Mouse (Mus musculus): ENCODE data around the gene Cd2.
A peak's percentile ranks its signal among the peaks of the same experiment; 100 is the strongest.

Gene Cd2

DNA sequence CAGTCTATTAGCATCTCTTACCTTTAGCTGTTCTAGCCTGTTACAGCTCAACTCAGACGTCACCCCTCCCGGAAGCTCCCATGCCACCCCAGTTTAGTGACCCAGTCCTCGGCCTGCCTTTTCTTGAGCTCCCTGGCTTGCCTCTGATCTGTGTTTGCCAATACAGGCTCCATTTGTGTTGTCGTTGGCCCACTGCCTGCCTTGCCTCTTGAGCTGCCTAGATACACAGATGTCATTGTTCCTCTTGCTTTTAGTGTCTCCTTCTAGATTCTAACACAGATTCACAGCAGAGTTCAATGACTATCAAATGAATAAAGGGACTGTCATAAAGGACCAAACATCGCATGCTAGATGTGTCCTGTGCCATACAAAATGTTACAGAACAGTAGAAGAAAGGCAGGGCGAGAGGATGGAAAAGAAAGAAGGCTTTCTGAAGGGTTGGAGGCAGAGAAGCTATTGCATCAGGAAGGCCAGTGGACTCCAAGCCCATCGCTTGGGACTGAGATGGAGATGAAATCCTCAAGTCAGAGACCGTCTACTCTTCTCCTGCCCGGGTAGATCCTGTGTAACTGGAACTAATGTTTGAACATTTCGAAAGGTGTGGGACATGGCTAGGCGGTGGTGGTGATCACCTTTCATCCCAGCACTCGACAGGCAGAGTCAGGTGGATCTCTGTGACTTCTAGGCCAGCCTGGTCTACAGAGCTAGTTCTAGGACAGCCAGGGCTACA lies 13.5 kb downstream of the Cd2 start:
- peak; percentile 56 for DNase-seq

- DNase-seq, result no peak
These were observed 15.6 kb downstream of the Cd2 start for GRCm38 (mm10) chr3:101272166-101272565.

GRCm38 (mm10) chr3:101270833-101271232 lies 16.9 kb downstream of the Cd2 start:
- no peak for DNase-seq

- no peak for DNase-seq
These were observed 19.4 kb downstream of the Cd2 start for GRCm38 (mm10) chr3:101268361-101268760.

DNA sequence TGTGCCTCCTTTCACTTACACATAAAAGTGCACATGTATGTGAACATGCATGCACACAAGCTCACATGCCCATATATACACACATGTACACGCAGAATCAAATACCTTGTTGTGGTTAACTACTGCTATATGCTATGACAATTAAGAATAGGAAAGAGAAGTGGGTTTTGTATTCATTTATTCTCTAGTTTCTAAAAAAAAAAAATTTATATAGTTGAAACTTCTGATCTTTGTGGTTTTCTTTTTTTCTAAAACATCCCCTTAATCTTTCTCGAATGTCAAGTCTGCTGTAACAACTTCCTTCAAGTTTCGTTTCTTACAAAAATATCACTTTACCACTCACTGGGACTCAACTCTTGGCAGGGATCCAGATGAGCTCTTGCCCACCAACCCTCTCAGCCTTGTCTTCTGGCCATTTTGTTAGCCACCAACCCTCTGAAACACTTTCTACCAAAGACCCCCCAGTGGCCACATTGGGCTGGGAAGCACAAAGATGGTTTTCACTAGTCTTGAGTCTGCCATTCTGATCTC lies 22.1 kb downstream of the Cd2 start:
- no peak for DNase-seq

- DNase-seq, result no peak
These were observed 28.8 kb downstream of the Cd2 start for GRCm38 (mm10) chr3:101258976-101259375.

DNA sequence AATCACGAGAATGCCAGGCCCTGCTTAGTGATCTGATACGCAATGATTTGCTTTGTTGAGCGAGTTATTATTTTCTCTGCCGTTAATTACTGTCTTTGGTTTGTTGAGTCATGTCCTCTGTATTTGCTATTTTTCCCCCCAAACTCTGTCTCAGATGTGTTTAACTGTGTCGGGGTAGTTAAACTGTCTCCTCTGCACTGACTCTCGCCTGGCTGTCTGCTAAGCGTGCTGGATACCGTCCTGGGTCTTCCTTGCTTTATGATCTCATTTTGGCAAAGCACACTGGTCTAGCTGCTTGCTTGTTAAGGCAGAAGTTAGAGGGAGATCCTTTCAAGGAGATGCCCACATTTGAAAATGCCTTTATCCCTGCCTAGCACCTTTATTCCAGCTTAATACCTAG lies 31.6 kb downstream of the Cd2 start:
- peak; percentile 18 for DNase-seq

GRCm38 (mm10) chr3:101252141-101252540 lies 35.6 kb downstream of the Cd2 start:
- DNase-seq, result peak; percentile 56

DNA sequence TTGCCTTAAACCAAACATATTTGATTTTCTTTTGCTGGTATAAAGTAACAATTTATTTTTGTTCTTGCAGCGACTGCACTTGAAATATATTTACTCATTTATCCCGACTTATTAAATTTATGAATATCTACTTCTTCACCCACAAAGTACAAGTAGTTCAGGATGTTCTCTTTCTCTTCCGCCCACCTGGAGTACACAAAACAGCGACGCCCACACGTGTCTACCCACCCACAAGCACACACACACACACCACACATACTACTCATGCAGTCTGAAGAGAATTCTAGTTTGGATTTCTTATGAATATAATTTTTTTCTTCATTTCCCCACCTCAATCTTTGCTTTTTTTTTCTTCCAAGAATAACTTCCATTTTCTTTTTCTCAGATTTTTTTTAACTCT lies 37.9 kb downstream of the Cd2 start:
- no peak for DNase-seq

DNA sequence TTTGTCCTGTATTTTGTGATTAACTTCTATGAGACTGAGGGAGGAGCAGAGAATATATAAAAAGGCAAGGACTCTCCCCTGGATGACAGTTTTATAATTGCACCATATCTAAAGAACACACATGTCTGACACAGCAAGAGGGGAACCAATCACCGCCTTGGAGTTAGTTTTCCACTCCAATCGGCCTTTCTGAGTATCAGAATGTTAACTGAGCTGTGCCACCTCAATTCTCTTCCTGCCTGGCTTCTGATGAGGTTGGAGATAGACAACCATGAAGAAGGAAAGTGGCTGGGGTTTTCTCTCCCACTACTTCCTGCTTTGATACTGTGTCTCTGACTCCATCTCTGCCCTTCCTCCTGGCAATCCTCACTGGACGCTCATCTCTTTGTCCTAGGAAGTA lies 42.5 kb downstream of the Cd2 start:
- DNase-seq, result no peak

DNA sequence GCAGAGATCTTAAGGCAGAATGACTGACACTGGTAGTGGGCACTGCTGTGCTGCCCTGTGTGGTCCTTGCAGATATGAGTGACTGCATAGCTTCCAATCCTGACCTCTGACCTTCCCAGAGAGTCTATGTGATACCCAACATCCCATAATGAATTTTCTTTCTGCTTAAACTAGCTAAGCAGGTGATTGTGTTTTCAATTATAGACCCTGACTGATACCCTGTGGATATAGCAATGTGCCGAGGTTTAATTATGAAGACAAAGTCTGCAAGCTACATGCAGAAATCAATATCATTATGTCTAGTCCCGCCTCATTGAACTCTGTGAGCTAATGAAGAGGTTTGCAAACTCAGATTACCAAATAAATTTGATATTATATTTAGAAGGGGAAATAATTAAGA lies 44.7 kb downstream of the Cd2 start:
- DNase-seq, result no peak

GRCm38 (mm10) chr3:101241866-101242265 lies 45.9 kb downstream of the Cd2 start:
- DNase-seq, result no peak

DNA sequence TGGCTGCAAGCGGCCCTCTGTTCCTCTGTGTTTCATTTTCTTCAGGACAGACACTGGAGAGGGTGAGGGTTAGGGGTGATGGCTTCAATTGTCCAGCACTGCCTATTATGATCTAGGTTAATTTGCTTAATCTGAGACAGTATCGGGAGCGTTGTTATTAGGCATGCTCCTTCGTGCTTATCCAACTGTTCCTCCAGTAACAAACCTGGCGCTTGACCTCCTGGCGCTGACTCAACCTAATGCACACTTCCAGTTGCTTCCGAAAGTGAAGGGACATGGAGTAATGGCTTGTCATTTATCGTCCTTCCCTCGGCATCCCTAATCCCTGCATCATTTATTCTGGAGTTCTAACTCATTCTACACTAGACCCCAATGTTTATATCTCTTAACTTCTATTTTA lies 46.9 kb downstream of the Cd2 start:
- no peak for DNase-seq

DNA sequence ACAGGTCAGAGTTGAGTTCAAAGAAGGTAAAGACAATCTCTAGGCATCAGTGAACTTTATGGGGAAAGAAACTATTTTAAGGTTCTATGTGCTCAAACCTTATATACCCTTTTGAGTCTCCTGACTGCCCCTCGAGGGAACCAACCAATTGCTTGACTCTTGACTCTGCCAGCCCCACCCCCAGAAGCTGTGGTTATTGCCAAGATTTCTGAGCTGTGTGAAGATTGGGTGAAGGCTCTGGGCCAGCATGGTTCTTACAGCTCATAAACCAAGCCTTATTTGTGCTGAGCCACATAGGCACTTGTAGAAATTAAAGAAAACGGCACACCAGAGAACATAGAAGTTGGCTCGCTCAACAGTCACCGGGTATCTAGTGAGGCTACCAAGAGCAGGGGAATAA lies 48.5 kb downstream of the Cd2 start:
- DNase-seq, result no peak

DNA sequence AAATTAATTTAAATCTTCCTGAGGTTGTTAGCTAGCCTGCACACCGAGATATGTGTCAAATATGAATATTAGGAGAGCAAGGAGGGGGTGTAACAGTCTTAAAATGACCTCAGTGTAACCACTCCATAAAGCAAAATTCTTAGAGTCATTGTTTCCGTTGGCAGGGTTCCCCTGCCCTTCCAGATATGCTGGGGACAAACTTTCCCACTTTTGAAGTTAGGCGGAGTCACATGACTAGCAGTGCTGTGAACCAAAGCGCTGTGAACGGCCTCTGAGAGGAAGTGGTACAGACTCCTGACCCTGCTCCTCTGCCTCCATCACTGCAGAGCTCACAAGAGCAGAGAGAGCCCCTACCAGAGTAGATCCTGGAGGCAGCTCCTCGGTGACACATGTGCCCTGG lies 49.0 kb downstream of the Cd2 start:
- DNase-seq, result no peak

- DNase-seq, result no peak
These were observed 50.5 kb downstream of the Cd2 start for GRCm38 (mm10) chr3:101236995-101237808.

- no peak for DNase-seq
These were observed 51.5 kb downstream of the Cd2 start for GRCm38 (mm10) chr3:101236261-101236660.

- DNase-seq, result no peak
These were observed 52.4 kb downstream of the Cd2 start for GRCm38 (mm10) chr3:101235321-101235720.

DNA sequence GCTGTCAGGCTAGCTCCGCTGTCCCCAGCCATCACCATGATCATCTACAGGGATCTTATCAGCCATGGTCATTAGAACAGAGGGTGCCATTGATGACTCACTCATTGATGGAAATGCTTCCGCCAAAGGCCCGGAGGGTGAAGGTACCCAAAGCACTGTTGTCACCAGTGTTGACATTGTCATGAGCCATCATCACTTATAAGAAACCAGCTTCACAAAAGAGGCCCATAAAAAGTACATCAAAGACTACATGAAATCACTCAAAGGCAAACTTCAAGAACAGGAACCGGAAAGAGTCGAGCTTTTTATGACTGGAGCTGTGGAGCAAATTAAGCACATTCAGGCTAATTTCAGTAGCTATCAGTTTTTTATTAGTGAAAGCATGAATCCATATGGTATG lies 54.3 kb downstream of the Cd2 start:
- DNase-seq, result no peak

DNA sequence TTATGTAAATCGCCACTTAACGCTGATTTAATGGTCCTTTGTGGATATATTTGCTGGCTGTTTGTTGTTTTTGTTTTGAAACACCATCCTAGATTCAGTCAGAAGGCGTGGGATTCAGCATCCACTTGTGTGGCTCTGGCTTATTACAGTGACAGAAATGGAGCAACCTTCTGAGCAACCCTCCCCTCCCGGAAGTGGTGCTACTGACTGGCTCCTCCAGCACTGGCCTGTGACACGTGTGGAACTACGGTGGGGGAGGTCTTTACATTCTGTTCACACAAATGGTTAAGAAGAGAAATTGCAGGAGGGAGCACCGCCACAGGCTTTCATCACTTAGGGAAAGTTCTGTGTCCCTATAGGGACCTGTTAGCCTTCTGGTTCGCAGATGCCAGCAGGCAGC lies 55.2 kb downstream of the Cd2 start:
- no peak for DNase-seq

GRCm38 (mm10) chr3:101230201-101230600 lies 57.5 kb downstream of the Cd2 start:
- no peak for DNase-seq

- no peak for DNase-seq
These were observed 58.2 kb downstream of the Cd2 start for GRCm38 (mm10) chr3:101229551-101229930.

- no peak for DNase-seq
These were observed 58.7 kb downstream of the Cd2 start for GRCm38 (mm10) chr3:101228868-101229550.

DNA sequence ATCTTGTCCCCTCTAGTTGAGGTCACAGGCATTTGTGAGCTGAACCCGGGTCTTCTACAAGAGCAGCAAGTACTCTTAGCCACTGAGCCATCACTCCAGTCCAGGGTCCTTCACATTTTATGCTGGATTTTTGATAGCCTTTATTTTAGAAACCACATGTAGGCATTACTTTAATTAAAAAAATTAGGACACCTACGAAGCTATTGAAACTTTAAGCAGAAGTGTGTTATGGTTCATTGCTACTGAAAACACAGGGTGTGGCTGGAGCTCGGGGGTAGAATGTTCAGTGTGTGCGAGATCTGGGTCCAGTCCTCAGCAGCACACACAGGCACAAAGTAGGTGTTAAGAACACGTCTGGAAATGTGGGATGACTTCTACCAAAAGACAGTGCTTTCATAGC lies 59.7 kb downstream of the Cd2 start:
- DNase-seq, result no peak
